Comparison of ENCODE assay signal across 17 mouse cellular contexts in genomic region chr5:79083170-79083569, GRCm38 (mm10).
"Had no signal": no experiment of that assay in that cellular context is flagged by ENCODE, and none has a peak within 500 bp of the region (broad histone marks: within the 10 kb centered on the region; RNA-seq: fewer than 3 reads in every experiment).

No protein-coding gene starts in this region.

- H3K4me3 ChIP-seq: lung, embryonic 15.5 days; megakaryocyte, embryonic 14.5 days; midbrain, embryonic 13.5 days; midbrain, embryonic 15.5 days; neural tube, embryonic 12.5 days; stomach, embryonic 15.5 days had no signal

- H3K36me3 ChIP-seq: lung, embryonic 15.5 days; midbrain, embryonic 13.5 days; midbrain, embryonic 15.5 days; neural tube, embryonic 12.5 days; stomach, embryonic 15.5 days had no signal

- DNase-seq: liver, postnatal 0 days; lung, adult 2 months; lung, postnatal 14 days; lung, postnatal 36 days; right cerebral cortex, postnatal 25 days; thymus, adult 18-20 months; thymus, postnatal 14 days; thymus, postnatal 36 days had no signal

- H3K27me3 ChIP-seq: lung, embryonic 15.5 days; megakaryocyte, embryonic 14.5 days; midbrain, embryonic 13.5 days; midbrain, embryonic 15.5 days; neural tube, embryonic 12.5 days; stomach, embryonic 15.5 days had no signal

- H3K9me3 ChIP-seq: lung, embryonic 15.5 days; megakaryocyte, embryonic 14.5 days; midbrain, embryonic 13.5 days; midbrain, embryonic 15.5 days; neural tube, embryonic 12.5 days; stomach, embryonic 15.5 days had no signal

- ATAC-seq: liver, postnatal 0 days; lung, postnatal 0 days; midbrain, embryonic 13.5 days; midbrain, embryonic 15.5 days had no signal

- H3K27ac ChIP-seq: lung, embryonic 15.5 days; macrophage; midbrain, embryonic 13.5 days; midbrain, embryonic 15.5 days; neural tube, embryonic 12.5 days; stomach, embryonic 15.5 days; stomach, postnatal 0 days had no signal

- H3K4me1 ChIP-seq: lung, embryonic 15.5 days; megakaryocyte, embryonic 14.5 days; midbrain, embryonic 13.5 days; midbrain, embryonic 15.5 days; neural tube, embryonic 12.5 days; stomach, embryonic 15.5 days had no signal
